Mouse (Mus musculus) spleen, adult 18-20 months (tissue): ENCODE results near the gene Lingo2.

Experiments
- DNase-seq, 2 experiments: peaks; one replicate each; pipeline ENCODE4 v3.0.0; 2022; ENCODE audit warnings: mixed read lengths in 2 of 2

Gene Lingo2

GRCm38 (mm10) chr4:36951150-36951954 is at the start of gene Lingo2:
TSS of gene Lingo2 (minus strand) at chr4:36951747.
- DNase-seq: no peak

- DNase-seq: no peak
Measured at GRCm38 (mm10) chr4:36973358-36973757, 21.8 kb upstream of the Lingo2 start.

- DNase-seq: no peak
Measured at GRCm38 (mm10) chr4:36952431-36953429, 1.2 kb upstream of the Lingo2 start.

GRCm38 (mm10) chr4:36951955-36952215 is 338 bp upstream of the Lingo2 start:
- DNase-seq: no peak

- no peak for DNase-seq
Measured at GRCm38 (mm10) chr4:36950790-36951149, 777 bp downstream of the Lingo2 start.

GRCm38 (mm10) chr4:36950021-36950751 is 1.4 kb downstream of the Lingo2 start:
- DNase-seq: peak in 1 of 2 experiments; percentile 1

GRCm38 (mm10) chr4:36890810-36891209 is 60.7 kb downstream of the Lingo2 start:
- DNase-seq: no peak

GRCm38 (mm10) chr4:36890365-36890764 is 61.2 kb downstream of the Lingo2 start:
- DNase-seq: no peak

GRCm38 (mm10) chr4:36874781-36875180 is 76.8 kb downstream of the Lingo2 start:
- DNase-seq: no peak

- no peak for DNase-seq
Measured at GRCm38 (mm10) chr4:36824982-36825381, 126.6 kb downstream of the Lingo2 start.

GRCm38 (mm10) chr4:36821914-36822313 is 129.6 kb downstream of the Lingo2 start:
- DNase-seq: no peak

GRCm38 (mm10) chr4:36775088-36775487 is 176.5 kb downstream of the Lingo2 start:
- DNase-seq: no peak

GRCm38 (mm10) chr4:36730691-36731090 is 220.9 kb downstream of the Lingo2 start:
- DNase-seq: no peak

GRCm38 (mm10) chr4:36716411-36716810 is 235.1 kb downstream of the Lingo2 start:
- DNase-seq: no peak

- DNase-seq: no peak
Measured at GRCm38 (mm10) chr4:36698888-36699287, 252.7 kb downstream of the Lingo2 start.

- no peak for DNase-seq
Measured at GRCm38 (mm10) chr4:36696810-36697209, 254.7 kb downstream of the Lingo2 start.

- DNase-seq: no peak
Measured at GRCm38 (mm10) chr4:36659920-36660319, 291.6 kb downstream of the Lingo2 start.

- no peak for DNase-seq
Measured at GRCm38 (mm10) chr4:36647753-36648152, 303.8 kb downstream of the Lingo2 start.

- no peak for DNase-seq
Measured at GRCm38 (mm10) chr4:36635666-36636065, 315.9 kb downstream of the Lingo2 start.

- no peak for DNase-seq
Measured at GRCm38 (mm10) chr4:36576801-36577200, 374.7 kb downstream of the Lingo2 start.

GRCm38 (mm10) chr4:36576256-36576655 is 375.3 kb downstream of the Lingo2 start:
- no peak for DNase-seq

GRCm38 (mm10) chr4:36566544-36566943 is 385.0 kb downstream of the Lingo2 start:
- no peak for DNase-seq

GRCm38 (mm10) chr4:36560997-36561396 is 390.6 kb downstream of the Lingo2 start:
- DNase-seq: no peak
